Mouse (Mus musculus): ENCODE results near the gene Gmds.

- TF ChIP-seq POLR2A (IDR thresholded peaks at IDR 0.05; ENCODE audit: extremely low read depth, insufficient read depth, low read length) (no peak), CTCF (IDR thresholded peaks at IDR 0.05; ENCODE audit: extremely low read depth, insufficient read depth, low read length) (no peak)
These were observed 160.6 kb downstream of the Gmds start for GRCm38 (mm10) chr13:32177852-32178453.
